Mouse (Mus musculus) spleen, adult 2 months (tissue): ENCODE data around the gene Baiap2l1. TPM values are rescaled to one million over a fixed set of nuclear protein-coding genes. Genes with fewer than 3 reads are reported as not detected.

Source experiments
- DNase-seq, 2 experiments: peaks; one replicate each; pipeline versions ENCODE4 v3.0.0 to v3.0.0-alpha.2; 2012 to 2021; ENCODE audit warnings: low spot score in 2 of 2, low read depth in 1 of 2
- H3K27ac ChIP-seq: fragments of 200-500 bp; 2 replicates; pipeline ENCODE4 v1.5.1; 2012; ENCODE audit warnings: low read length, inconsistent platforms; ENCODE audit not compliant: insufficient read depth
- H3K27me3 ChIP-seq: fragments of 200-500 bp; 2 replicates; pipeline ENCODE4 v1.6.1; 2012; ENCODE audit warnings: mild to moderate bottlenecking, moderate library complexity, low read length, inconsistent platforms; ENCODE audit not compliant: control insufficient read depth, insufficient read depth
- H3K36me3 ChIP-seq: fragments of 200-500 bp; 2 replicates; pipeline ENCODE4 v1.6.1; 2012; ENCODE audit warnings: mild to moderate bottlenecking, low read length, inconsistent platforms; ENCODE audit not compliant: control insufficient read depth, insufficient read depth
- H3K4me1 ChIP-seq: fragments of 200-500 bp; 2 replicates; pipeline ENCODE4 v1.6.1; 2011; ENCODE audit warnings: inconsistent platforms; ENCODE audit not compliant: control insufficient read depth, insufficient read depth, insufficient read length
- H3K4me3 ChIP-seq: fragments of 200-500 bp; 2 replicates; pipeline ENCODE4 v1.5.1; 2011; ENCODE audit warnings: mild to moderate bottlenecking, inconsistent platforms; ENCODE audit not compliant: insufficient read depth, insufficient read length; ENCODE audit errors: extremely low read depth
- CTCF ChIP-seq: fragments of 200-500 bp; IDR thresholded peaks from 2 replicates; pipeline ENCODE4 v1.5.1; 2011; ENCODE audit warnings: mild to moderate bottlenecking, inconsistent platforms; ENCODE audit not compliant: insufficient read depth, insufficient read length, insufficient replicate concordance; ENCODE audit errors: extremely low read depth
- POLR2A ChIP-seq: fragments of 200-500 bp; IDR thresholded peaks from 2 replicates; pipeline ENCODE4 v1.6.1; 2011; ENCODE audit warnings: low read depth, low read length, inconsistent platforms
- WGBS: fragments of 180-500 bp; shearing (Covaris S2); methylation state at CpG from one replicate; pipeline ENCODE4 v1.1.7; 2018; 5-methylcytosine and 5-hydroxymethylcytosine counted together
- polyA plus RNA-seq: library from polyadenylated mRNA; depleted of rRNA; stranded (reverse); fragments of >200 nt; gene quantifications from 2 replicates; pipeline ENCODE4 v1.2.3, GENCODE M21; 2012

The Baiap2l1 gene
- polyA plus RNA-seq, 1 experiment, result 0.22 TPM

DNA sequence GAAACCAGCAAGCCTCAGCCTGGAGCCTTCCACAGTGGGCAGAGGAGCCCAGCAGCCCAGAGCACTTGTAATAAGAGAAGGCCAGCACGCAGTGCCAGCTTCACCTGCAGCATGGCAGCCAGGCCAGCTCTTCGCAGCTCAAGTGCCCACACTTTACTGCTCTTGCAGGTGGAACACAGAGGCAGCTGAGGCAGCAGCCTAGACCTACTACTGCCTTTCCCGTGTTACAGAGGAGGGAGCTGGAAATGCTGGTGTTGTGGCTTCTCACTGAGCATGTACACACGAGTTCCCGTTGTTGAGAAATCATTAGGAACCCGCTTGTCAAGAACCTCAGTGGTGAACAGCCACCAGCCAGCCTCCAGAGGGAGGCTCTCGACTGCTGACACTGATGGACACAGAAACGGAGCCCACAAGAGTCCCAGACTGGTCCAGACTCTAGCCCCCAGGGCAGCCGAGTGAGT is 78.8 kb downstream of the Baiap2l1 start:
- no peaks in the 10 kb centered on the region for H3K36me3 ChIP-seq
- H3K27ac ChIP-seq, result no peak overlapping the region
- 71% methylated on average over 9 of the region's 9 CpGs for WGBS
- no peak for DNase-seq
- H3K27me3 ChIP-seq, result no peaks in the 10 kb centered on the region
- TF ChIP-seq CTCF, result no peak
- no peak for TF ChIP-seq POLR2A
- no peak overlapping the region for H3K4me3 ChIP-seq
- H3K4me1 ChIP-seq, result peaks cover 15% of the 10 kb centered on the region; the same call in 1 of the 2 replicates

GRCm38 (mm10) chr5:144278374-144278960 is 79.4 kb downstream of the Baiap2l1 start:
- no peak for DNase-seq
- H3K4me1 ChIP-seq, result peaks cover 15% of the 10 kb centered on the region; the same call in 1 of the 2 replicates
- H3K36me3 ChIP-seq, result no peaks in the 10 kb centered on the region
- WGBS, result 83% methylated on average over 12 of the region's 13 CpGs
- H3K27ac ChIP-seq, result no peak overlapping the region
- H3K27me3 ChIP-seq, result no peaks in the 10 kb centered on the region
- H3K4me3 ChIP-seq, result no peak overlapping the region
- no peak for TF ChIP-seq CTCF

DNA sequence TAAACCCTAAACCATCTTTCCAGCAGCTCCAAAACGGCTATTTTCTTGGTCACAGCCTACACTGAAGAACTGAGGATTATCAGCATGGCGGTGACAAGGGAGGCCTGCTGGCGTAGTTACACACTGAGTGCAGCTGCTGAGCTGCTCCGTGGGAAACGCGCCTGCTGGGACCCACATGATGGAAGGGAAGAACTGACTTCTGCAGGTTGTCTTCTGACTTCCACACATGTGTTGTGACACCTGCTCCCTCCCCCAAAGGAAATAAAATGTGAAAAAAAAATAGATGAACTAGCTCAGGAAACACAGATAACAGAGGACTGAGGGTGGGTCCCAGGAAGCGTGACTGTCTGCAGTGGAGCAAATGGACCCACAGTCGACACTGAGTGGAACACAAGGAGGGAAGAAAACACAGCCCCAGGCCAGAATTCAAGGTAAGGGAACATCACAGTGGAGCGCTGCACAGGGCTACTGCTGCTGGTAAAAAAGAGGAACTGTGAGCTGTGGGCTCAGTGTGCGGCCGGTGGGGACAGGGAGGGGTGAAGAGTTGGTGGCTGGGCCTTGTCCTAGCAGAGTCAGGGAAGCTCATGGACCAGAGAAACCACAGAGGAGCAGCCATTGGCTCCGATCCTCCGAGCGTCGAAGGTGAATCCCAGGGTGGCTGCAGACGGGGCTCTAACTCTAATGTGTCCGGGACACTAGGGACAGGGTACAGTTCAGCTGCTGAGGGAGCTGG is 80.8 kb downstream of the Baiap2l1 start:
- Histone ChIP-seq H3K4me1 (peaks cover 4% of the 10 kb centered on the region; the same call in 1 of the 2 replicates), H3K27me3 (no peaks in the 10 kb centered on the region), H3K4me3 (peak overlapping the region; percentile 12; the same call in 1 of the 2 replicates), H3K27ac (peak overlapping the region; percentile 61), H3K36me3 (no peaks in the 10 kb centered on the region)
- WGBS, result 17% methylated on average over 17 of the region's 17 CpGs
- no peak for TF ChIP-seq POLR2A
- no peak for TF ChIP-seq CTCF
- DNase-seq, result peak; percentile 49 to 64

DNA sequence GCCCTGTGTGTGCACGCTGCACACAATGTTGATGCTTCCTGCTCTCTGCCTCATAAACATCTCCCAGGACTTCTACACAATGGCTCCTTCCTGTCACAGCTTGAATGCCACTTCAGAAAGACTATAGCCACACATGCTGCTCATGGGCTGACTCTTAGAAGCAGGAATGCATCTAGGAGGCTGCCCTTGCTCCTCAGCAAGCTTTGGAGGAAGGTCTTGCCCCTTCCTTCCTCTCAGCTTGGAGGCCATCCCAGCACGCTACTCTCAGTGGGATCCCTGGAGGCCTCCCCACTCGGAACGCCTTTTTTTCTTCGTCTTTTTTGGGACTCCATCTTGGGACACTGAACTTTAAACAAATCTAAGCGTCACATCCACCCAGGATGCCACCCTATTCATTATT is 83.0 kb downstream of the Baiap2l1 start:
- H3K27me3 ChIP-seq, result no peaks in the 10 kb centered on the region
- WGBS, result 82% methylated on average over 6 of the region's 6 CpGs
- DNase-seq, result no peak
- H3K27ac ChIP-seq, result no peak overlapping the region
- H3K4me3 ChIP-seq, result no peak overlapping the region
- peaks cover 4% of the 10 kb centered on the region; the same call in 1 of the 2 replicates for H3K4me1 ChIP-seq
- no peaks in the 10 kb centered on the region for H3K36me3 ChIP-seq
- TF ChIP-seq POLR2A, result no peak
- TF ChIP-seq CTCF, result no peak

- peaks cover 2% of the 10 kb centered on the region; the same call in 1 of the 2 replicates for H3K36me3 ChIP-seq
- no peak overlapping the region for H3K27ac ChIP-seq
- H3K4me1 ChIP-seq, result peaks cover under 1% of the 10 kb centered on the region; the same call in 1 of the 2 replicates
- no peaks in the 10 kb centered on the region for H3K27me3 ChIP-seq
- DNase-seq, result no peak
- no peak for TF ChIP-seq POLR2A
- no peak for TF ChIP-seq CTCF
- 71% methylated on average over 5 of the region's 5 CpGs for WGBS
- H3K4me3 ChIP-seq, result no peak overlapping the region
Observed at GRCm38 (mm10) chr5:144271772-144272171, 86.1 kb downstream of the Baiap2l1 start.

DNA sequence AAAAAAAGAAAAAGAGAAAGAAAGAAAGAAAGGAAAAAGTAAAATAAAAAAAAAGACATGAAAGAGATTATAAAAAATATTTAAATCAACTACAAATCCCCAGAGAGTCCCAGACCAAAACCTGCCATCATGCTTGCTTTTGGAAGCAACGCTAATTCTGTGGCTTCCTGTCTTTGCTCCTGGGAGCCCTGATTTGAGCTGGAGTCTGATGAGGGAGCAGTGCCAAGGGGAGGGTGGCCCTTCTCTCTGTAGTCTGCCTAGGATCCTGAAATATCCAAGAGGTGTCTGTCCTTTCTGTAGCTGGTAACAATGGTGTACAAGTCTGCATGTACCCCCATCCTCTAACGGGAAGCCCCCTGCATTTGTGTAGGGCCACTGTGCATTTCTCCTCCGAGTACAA is 86.8 kb downstream of the Baiap2l1 start:
- Histone ChIP-seq H3K36me3 (peaks cover 3% of the 10 kb centered on the region), H3K4me3 (no peak overlapping the region), H3K4me1 (no peaks in the 10 kb centered on the region), H3K27ac (no peak overlapping the region), H3K27me3 (no peaks in the 10 kb centered on the region)
- DNase-seq, result no peak
- no peak for TF ChIP-seq CTCF
- no peak for TF ChIP-seq POLR2A
- WGBS, result 51% methylated on average over 3 of the region's 3 CpGs

- no peak for DNase-seq
- WGBS, result 88% methylated on average over 8 of the region's 8 CpGs
- TF ChIP-seq POLR2A (no peak), CTCF (no peak)
Observed at GRCm38 (mm10) chr5:144270420-144270819, 87.5 kb downstream of the Baiap2l1 start.

More at GRCm38 (mm10) chr5:144270420-144270819, 87.5 kb downstream of the Baiap2l1 start:
- Histone ChIP-seq H3K27ac (no peak overlapping the region), H3K36me3 (peaks cover 3% of the 10 kb centered on the region), H3K4me1 (no peaks in the 10 kb centered on the region), H3K27me3 (no peaks in the 10 kb centered on the region), H3K4me3 (no peak overlapping the region)
